Mouse (Mus musculus) liver, adult 2 months (tissue): ENCODE data around the gene Bbip1.

Source experiments
- CTCF ChIP-seq: fragments of 200-500 bp; IDR thresholded peaks from 2 replicates; pipeline ENCODE4 v1.5.1; 2011; ENCODE audit warnings: low read depth, low read length, control low read depth
- POLR2A ChIP-seq: fragments of 200-500 bp; IDR thresholded peaks from 2 replicates; pipeline ENCODE4 v1.6.1; 2011; ENCODE audit warnings: low read length, control low read depth; ENCODE audit not compliant: insufficient read depth; ENCODE audit errors: extremely low read depth

DNA sequence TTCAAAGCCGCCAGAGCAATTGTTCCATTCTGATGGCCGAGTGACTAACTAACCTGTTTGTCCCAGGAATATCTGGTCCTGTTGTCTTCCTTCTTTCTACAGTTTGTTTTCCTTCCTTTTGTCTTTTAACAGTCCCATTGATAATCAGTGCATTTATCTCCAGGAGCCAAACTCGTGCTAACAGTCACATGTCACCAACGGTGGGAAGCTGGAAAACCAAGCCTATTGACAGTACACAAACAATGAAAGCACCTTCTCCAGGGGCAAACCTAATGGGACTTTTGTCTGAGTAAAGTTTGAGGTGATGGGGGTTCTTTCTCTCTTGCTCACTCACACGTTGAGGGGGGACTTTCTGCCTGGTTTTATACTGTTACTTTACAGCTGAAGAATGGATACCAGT lies 54.2 kb downstream of the Bbip1 start:
- TF ChIP-seq CTCF (no peak), POLR2A (no peak)
